Mouse (Mus musculus) embryo, embryonic 9.5 days (tissue): ENCODE measurements around the gene Foxo6.
A peak's percentile ranks its signal among the peaks of the same experiment; 100 is the strongest.

Experiments
- DNase-seq: peaks from one replicate; pipeline ENCODE4 v3.0.0-alpha.2; 2017; ENCODE audit errors: extremely low spot score

The Foxo6 gene

GRCm38 (mm10) chr4:120284187-120284586, 3.0 kb downstream of the Foxo6 start:
- no peak for DNase-seq

- peak; percentile 42 for DNase-seq
Measured at GRCm38 (mm10) chr4:120283141-120283540, 4.0 kb downstream of the Foxo6 start.

- DNase-seq, result no peak
Measured at GRCm38 (mm10) chr4:120282568-120283091, 4.5 kb downstream of the Foxo6 start.

- no peak for DNase-seq
Measured at GRCm38 (mm10) chr4:120281011-120281410, 6.1 kb downstream of the Foxo6 start.

- DNase-seq, result no peak
Measured at GRCm38 (mm10) chr4:120280432-120280831, 6.7 kb downstream of the Foxo6 start.

GRCm38 (mm10) chr4:120277255-120277928, 9.8 kb downstream of the Foxo6 start:
- DNase-seq, result no peak

- no peak for DNase-seq
Measured at GRCm38 (mm10) chr4:120275487-120275886, 11.7 kb downstream of the Foxo6 start.

GRCm38 (mm10) chr4:120273594-120273993, 13.6 kb downstream of the Foxo6 start:
- DNase-seq, result no peak

- no peak for DNase-seq
Measured at GRCm38 (mm10) chr4:120271886-120272580, 15.1 kb downstream of the Foxo6 start.

- no peak for DNase-seq
Measured at GRCm38 (mm10) chr4:120271208-120271607, 15.9 kb downstream of the Foxo6 start.

- DNase-seq, result no peak
Measured at GRCm38 (mm10) chr4:120270937-120271199, 16.3 kb downstream of the Foxo6 start.

- no peak for DNase-seq
Measured at GRCm38 (mm10) chr4:120270148-120270936, 16.8 kb downstream of the Foxo6 start.

GRCm38 (mm10) chr4:120269426-120269825, 17.7 kb downstream of the Foxo6 start:
- DNase-seq, result no peak

GRCm38 (mm10) chr4:120268214-120269061, 18.7 kb downstream of the Foxo6 start:
- DNase-seq, result no peak

GRCm38 (mm10) chr4:120267683-120268082, 19.5 kb downstream of the Foxo6 start:
- DNase-seq, result no peak

GRCm38 (mm10) chr4:120267136-120267535, 20.0 kb downstream of the Foxo6 start:
- no peak for DNase-seq

- no peak for DNase-seq
Measured at GRCm38 (mm10) chr4:120264105-120264504, 23.0 kb downstream of the Foxo6 start.

- DNase-seq, result no peak
Measured at GRCm38 (mm10) chr4:120262726-120263125, 24.4 kb downstream of the Foxo6 start.

- no peak for DNase-seq
Measured at GRCm38 (mm10) chr4:120262206-120262605, 24.9 kb downstream of the Foxo6 start.

GRCm38 (mm10) chr4:120259356-120260181, 27.6 kb downstream of the Foxo6 start:
- no peak for DNase-seq

GRCm38 (mm10) chr4:120248800-120249261, 38.3 kb downstream of the Foxo6 start:
- peak; percentile 67 for DNase-seq
